Mouse (Mus musculus) myocyte (in vitro differentiated cells): ENCODE data around the gene Prrt1.

Experiments used
- CEBPB ChIP-seq: IDR thresholded peaks from 2 replicates; pipeline ENCODE4 v1.6.1; 2011; ENCODE audit warnings: mild to moderate bottlenecking, moderate library complexity; ENCODE audit not compliant: poor library complexity, insufficient read depth, severe bottlenecking
- E2F4 ChIP-seq: IDR thresholded peaks from one replicate; pipeline ENCODE4 v1.6.1; 2011; ENCODE audit warnings: mild to moderate bottlenecking, control low read depth, moderate library complexity; ENCODE audit not compliant: insufficient read depth
- MYOD1 ChIP-seq, 3 experiments: IDR thresholded peaks; one replicate each; pipeline ENCODE4 v1.6.1; 2011; ENCODE audit warnings: control low read depth in 2 of 3, low read depth in 2 of 3, mild to moderate bottlenecking in 2 of 3, moderate library complexity in 1 of 3; ENCODE audit not compliant: insufficient read length in 2 of 3, control insufficient read depth in 1 of 3
- MYOG ChIP-seq, 3 experiments: IDR thresholded peaks; one replicate each; pipeline ENCODE4 v1.6.1; 2011; ENCODE audit warnings: control low read depth in 2 of 3, low read depth in 2 of 3, mild to moderate bottlenecking in 2 of 3; ENCODE audit not compliant: insufficient read length in 2 of 3, control insufficient read depth in 1 of 3, insufficient read depth in 1 of 3
- POLR2A ChIP-seq: IDR thresholded peaks from one replicate; pipeline ENCODE4 v1.6.1; 2011; ENCODE audit warnings: low read depth, mild to moderate bottlenecking, control low read depth, moderate library complexity; ENCODE audit not compliant: insufficient read length
- REST ChIP-seq: IDR thresholded peaks from one replicate; pipeline ENCODE4 v1.6.1; 2011; ENCODE audit warnings: mild to moderate bottlenecking, control low read depth, moderate library complexity; ENCODE audit not compliant: insufficient read depth, insufficient read length
- SRF ChIP-seq: IDR thresholded peaks from one replicate; pipeline ENCODE4 v1.6.1; 2011; ENCODE audit warnings: low read depth; ENCODE audit not compliant: control insufficient read depth, insufficient read length
- USF1 ChIP-seq: IDR thresholded peaks from one replicate; pipeline ENCODE4 v1.6.1; 2011; ENCODE audit warnings: low read depth, mild to moderate bottlenecking, control low read depth, moderate library complexity

- TF ChIP-seq POLR2A (no peak), USF1 (no peak), MYOG (IDR thresholded peaks at IDR 0.05; ENCODE audit: control insufficient read depth in 1 of 3, insufficient read depth in 1 of 3, insufficient read length in 2 of 3, low read depth in 2 of 3) (no peak), CEBPB (no peak), SRF (no peak), E2F4 (no peak), MYOD1 (IDR thresholded peaks at IDR 0.05; ENCODE audit: control insufficient read depth in 1 of 3, insufficient read length in 2 of 3, low read depth in 2 of 3) (no peak), REST (no peak)
Measured at GRCm38 (mm10) chr17:34613054-34613645, 16.2 kb upstream of the Prrt1 start.
